Mouse (Mus musculus) limb, embryonic 13.5 days (tissue): ENCODE data around the gene Prss53. TPM values are rescaled to one million over a fixed set of nuclear protein-coding genes. Genes with fewer than 3 reads are reported as not detected.
"Not testable (repeated sequence)": the region's sequence is repeated elsewhere in the genome, so short reads cannot be mapped to it uniquely, and the experiment has no call there.

Experiments
- ATAC-seq: fragments of 200-750 bp; cut with Nextera tagmentation; 2 replicates; pipeline ENCODE4 v1.8.0; 2017; ENCODE audit warnings: low read depth, moderate number of reproducible peaks, moderate TSS enrichment; ENCODE audit not compliant: low FRiP score
- H3K27ac ChIP-seq: fragments of 300-500 bp; sonication (generic); 2 replicates; pipeline ENCODE4 v1.5.1; 2015; ENCODE audit warnings: inconsistent platforms, mild to moderate bottlenecking, moderate library complexity
- H3K27me3 ChIP-seq: fragments of 300-500 bp; sonication (generic); 2 replicates; pipeline ENCODE4 v1.6.1; 2015; ENCODE audit warnings: mild to moderate bottlenecking, inconsistent platforms
- H3K36me3 ChIP-seq: fragments of 300-500 bp; sonication (generic); 2 replicates; pipeline ENCODE4 v1.6.1; 2015; ENCODE audit warnings: inconsistent platforms, mild to moderate bottlenecking, moderate library complexity
- H3K4me1 ChIP-seq: fragments of 300-500 bp; sonication (generic); 2 replicates; pipeline ENCODE4 v1.6.1; 2015; ENCODE audit warnings: inconsistent platforms
- H3K4me2 ChIP-seq: fragments of 300-500 bp; sonication (generic); replicated peaks from 2 replicates; pipeline ENCODE4 v1.6.1; 2015; ENCODE audit warnings: inconsistent platforms, mild to moderate bottlenecking, moderate library complexity
- H3K4me3 ChIP-seq: fragments of 300-500 bp; sonication (generic); 2 replicates; pipeline ENCODE4 v1.5.1; 2015; ENCODE audit warnings: moderate library complexity, mild to moderate bottlenecking, inconsistent platforms
- H3K9ac ChIP-seq: fragments of 300-500 bp; sonication (generic); 2 replicates; pipeline ENCODE4 v1.6.1; 2015; ENCODE audit warnings: mild to moderate bottlenecking, inconsistent platforms
- H3K9me3 ChIP-seq: fragments of 300-500 bp; sonication (generic); 2 replicates; pipeline ENCODE4 v1.6.1; 2016; ENCODE audit warnings: inconsistent platforms
- WGBS: fragments of 180-500 bp; shearing (Covaris S2); methylation state at CpG from one replicate; pipeline ENCODE4 v1.1.7; 2015; 5-methylcytosine and 5-hydroxymethylcytosine counted together
- polyA plus RNA-seq: library from polyadenylated mRNA; unstranded; fragments of >200 nt; fragmentation: Nextera tagmentation; extraction: Ambion mirVana; gene quantifications from 2 replicates; pipeline ENCODE4 v1.2.1, GENCODE M21; 2015

The Prss53 gene
- polyA plus RNA-seq, 1 experiment from 2014 or later = 1.9 TPM

DNA sequence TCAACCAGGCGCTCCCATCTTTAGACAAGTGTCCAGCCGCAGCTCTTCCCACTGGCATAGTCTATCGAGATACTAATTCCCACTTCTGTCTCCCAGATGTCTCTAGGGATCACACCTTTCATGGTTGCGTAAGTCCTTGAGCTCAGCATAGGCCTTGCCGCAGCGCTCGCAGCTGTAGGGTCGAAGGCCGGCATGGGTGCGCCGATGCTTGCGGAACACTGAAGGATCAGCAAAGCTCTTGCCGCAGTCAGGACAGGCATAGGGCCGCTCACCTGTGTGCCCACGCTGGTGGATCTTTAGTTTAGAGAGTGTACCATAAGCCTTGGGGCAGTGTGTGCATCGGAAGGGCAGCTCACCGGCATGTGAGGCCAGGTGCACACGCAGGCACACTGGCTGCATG is 23.1 kb downstream of the Prss53 start:
- Histone ChIP-seq H3K27ac (no peak overlapping the region), H3K36me3 (peaks cover 64% of the 10 kb centered on the region), H3K9ac (no peak overlapping the region), H3K4me1 (no peaks in the 10 kb centered on the region), H3K27me3 (no peaks in the 10 kb centered on the region), H3K4me3 (no peak overlapping the region), H3K9me3 (no peaks in the 10 kb centered on the region), H3K4me2 (no peak overlapping the region)
- 96% methylated on average over 18 of the region's 18 CpGs for WGBS
- no peak for ATAC-seq

DNA sequence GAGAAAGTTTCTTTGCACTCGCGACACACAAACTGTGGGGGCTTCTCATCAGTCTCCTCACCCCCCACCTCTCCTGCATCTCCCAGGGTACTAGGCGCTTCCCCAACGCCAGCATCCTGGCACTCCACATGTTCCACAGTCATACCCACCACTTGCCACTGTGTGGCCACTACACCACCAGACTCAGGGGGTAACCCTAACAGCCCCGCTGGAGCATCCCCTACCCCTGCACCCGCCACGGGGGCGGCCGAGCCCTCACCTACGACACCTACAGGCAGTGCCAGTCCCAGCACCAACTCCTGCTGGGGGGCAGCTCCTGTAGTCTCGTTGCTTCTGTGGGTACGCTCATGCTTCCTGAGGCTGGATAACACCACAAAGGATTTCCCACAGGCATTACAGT is 24.3 kb downstream of the Prss53 start:
- no peak for ATAC-seq
- Histone ChIP-seq H3K4me3 (no peak overlapping the region), H3K36me3 (peaks cover 62% of the 10 kb centered on the region), H3K27me3 (no peaks in the 10 kb centered on the region), H3K9me3 (no peaks in the 10 kb centered on the region), H3K4me2 (no peak overlapping the region), H3K9ac (no peak overlapping the region), H3K4me1 (no peaks in the 10 kb centered on the region), H3K27ac (no peak overlapping the region)
- 95% methylated on average over 12 of the region's 12 CpGs for WGBS

DNA sequence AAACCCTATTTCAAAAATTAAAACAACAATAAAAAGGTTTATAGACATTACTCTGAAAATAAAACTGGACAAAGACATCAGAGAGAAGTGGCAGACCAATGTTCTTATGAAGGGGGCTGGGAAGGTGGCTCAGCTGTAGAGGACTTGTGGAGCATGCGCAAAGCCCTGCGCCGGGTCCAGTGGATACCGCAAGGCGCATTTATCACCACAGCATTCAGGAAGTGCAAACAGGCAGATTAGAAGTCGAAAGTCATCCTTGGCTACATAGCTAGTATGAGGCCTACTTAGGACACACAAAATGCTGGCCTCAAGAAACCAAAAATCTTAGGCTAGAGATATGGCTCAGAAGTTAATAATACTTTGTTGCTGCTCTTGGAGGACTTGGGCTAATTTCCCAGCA is 32.5 kb downstream of the Prss53 start:
- H3K4me3 ChIP-seq = no peak overlapping the region
- H3K27ac ChIP-seq = no peak overlapping the region
- H3K27me3 ChIP-seq = no peaks in the 10 kb centered on the region
- H3K9me3 ChIP-seq = no peaks in the 10 kb centered on the region
- H3K36me3 ChIP-seq = 0 out of 2 replicates have a peak, but pooled peaks cover 7% of the 10 kb centered on the region
- no peak overlapping the region for H3K9ac ChIP-seq
- WGBS = 90% methylated on average over 6 of the region's 6 CpGs
- no peaks in the 10 kb centered on the region for H3K4me1 ChIP-seq
- ATAC-seq = no peak
- no peak overlapping the region for H3K4me2 ChIP-seq

DNA sequence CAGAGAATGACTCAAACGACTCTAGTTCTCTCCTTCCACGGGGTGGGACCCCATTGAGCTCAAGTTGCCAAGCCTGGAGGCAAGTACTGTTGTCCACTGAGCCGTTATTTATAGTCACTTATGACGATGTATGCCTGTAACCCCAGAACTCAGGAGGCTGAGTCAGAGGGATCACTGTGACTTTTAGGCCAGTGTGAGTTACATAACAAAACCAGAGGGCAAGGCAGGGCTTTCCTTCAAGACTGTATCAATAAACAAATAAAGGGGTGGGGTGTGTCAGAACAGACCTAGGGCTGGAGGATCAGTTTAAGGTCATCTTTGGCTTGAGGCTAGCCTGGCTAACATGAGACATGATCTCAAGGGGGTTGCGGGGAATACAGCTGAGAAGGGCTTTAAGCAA is 39.9 kb downstream of the Prss53 start:
- Histone ChIP-seq H3K27me3 (no peaks in the 10 kb centered on the region), H3K9ac (no peak overlapping the region), H3K27ac (no peak overlapping the region), H3K9me3 (no peaks in the 10 kb centered on the region), H3K4me2 (no peak overlapping the region), H3K4me3 (no peak overlapping the region), H3K36me3 (peaks cover 25% of the 10 kb centered on the region), H3K4me1 (no peaks in the 10 kb centered on the region)
- no peak for ATAC-seq
- WGBS = 62% methylated on average over 5 of the region's 5 CpGs

DNA sequence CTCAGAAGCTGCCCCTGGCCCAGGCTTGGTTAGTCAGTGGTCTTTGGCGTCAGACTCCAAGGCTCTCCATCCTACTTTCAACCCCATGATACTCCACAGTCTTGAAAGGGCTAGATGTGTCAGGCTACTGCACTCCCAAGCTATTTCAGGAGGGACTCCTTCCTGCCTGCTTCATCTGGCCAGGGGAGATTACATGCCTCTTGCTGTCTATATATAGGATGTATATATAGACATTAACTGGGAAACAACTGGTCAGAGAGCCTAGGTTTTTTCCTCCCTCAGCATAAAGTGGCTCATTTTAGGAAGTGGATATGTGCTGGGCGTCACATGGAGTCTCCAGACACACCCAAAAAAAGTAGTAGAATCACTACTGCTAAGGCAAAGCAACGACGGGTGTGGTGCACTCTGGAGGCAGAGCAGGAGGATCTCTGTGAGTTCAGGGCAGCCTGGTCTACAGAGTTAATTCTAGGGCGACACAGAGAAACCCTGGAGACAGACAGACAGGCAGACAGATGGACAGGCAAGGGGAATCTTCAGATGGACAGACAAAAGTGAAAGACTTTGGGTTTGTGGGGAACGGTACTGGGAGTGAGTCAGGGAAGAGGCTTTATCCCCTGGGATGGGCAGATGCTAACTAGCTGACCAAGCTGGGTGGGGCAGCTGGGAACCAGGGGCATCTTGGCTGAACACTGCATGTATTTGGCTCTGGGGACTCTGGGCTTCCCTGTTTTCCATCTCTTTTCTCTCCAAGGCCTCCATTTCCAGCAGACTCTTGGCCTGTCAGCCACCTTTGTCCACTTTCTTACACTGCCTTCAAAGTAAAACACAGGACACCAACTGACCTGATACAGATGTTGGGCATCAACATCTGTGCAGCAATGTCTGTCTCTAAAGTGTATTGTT is 40.5 kb downstream of the Prss53 start:
- no peak overlapping the region for H3K4me3 ChIP-seq
- no peak; the same call in 1 of the 2 replicates for ATAC-seq
- no peak overlapping the region for H3K4me2 ChIP-seq
- no peaks in the 10 kb centered on the region for H3K4me1 ChIP-seq
- no peak overlapping the region for H3K27ac ChIP-seq
- H3K27me3 ChIP-seq = no peaks in the 10 kb centered on the region
- no peaks in the 10 kb centered on the region for H3K9me3 ChIP-seq
- 74% methylated on average over 6 of the region's 6 CpGs for WGBS
- H3K36me3 ChIP-seq = peaks cover 31% of the 10 kb centered on the region
- no peak overlapping the region for H3K9ac ChIP-seq

DNA sequence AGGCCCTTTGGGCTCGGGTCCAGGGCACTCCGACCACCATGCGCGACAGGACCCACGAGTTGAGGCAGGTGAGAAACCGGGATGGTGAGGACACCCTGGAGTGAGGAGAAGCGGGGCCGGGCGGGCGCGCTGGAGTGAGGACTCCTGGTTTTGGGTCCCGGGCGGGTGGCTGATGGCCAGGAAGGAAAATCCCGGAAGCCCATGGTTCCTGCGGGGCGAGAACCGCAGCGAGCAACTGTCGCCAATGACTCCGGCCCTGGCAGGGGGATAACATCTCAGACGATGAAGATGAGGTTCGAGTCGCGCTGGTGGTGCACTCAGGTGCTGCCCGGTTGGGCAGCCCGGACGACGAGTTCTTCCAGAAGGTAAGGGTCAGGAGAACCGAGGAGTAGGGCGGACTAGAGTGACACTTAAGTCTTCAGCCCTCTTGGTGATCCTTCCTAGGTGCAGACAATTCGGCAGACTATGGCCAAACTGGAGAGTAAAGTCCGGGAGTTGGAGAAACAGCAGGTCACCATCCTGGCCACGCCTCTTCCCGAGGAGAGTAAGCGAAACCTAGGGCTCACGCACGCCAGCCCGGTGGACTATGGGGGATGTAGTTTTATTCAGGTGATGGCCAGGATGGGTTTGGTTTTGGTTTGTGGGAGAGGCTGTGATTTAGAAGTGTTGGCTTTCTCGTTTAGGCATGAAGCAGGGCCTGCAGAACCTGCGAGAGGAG is 48.6 kb downstream of the Prss53 start:
- Histone ChIP-seq H3K27me3 (no peaks in the 10 kb centered on the region), H3K9ac (peak overlapping the region; percentile 79), H3K4me3 (peak overlapping the region; percentile 84), H3K9me3 (no peaks in the 10 kb centered on the region), H3K36me3 (peaks cover 34% of the 10 kb centered on the region), H3K4me2 (peak overlapping the region; percentile 79), H3K4me1 (peaks cover 14% of the 10 kb centered on the region), H3K27ac (peak overlapping the region; percentile 89)
- peak; percentile 57 for ATAC-seq
- under 1% methylated on average over 40 of the region's 40 CpGs for WGBS

- Histone ChIP-seq H3K27ac (peak overlapping the region; percentile 89), H3K27me3 (no peaks in the 10 kb centered on the region), H3K4me1 (peaks cover 14% of the 10 kb centered on the region), H3K4me3 (peak overlapping the region; percentile 84), H3K4me2 (peak overlapping the region; percentile 79), H3K9me3 (no peaks in the 10 kb centered on the region), H3K36me3 (peaks cover 29% of the 10 kb centered on the region), H3K9ac (peak overlapping the region; percentile 79)
- ATAC-seq = peak; percentile 91
- under 1% methylated on average over 46 of the region's 46 CpGs for WGBS
Observed at GRCm38 (mm10) chr7:127841340-127842000, 49.3 kb downstream of the Prss53 start.

DNA sequence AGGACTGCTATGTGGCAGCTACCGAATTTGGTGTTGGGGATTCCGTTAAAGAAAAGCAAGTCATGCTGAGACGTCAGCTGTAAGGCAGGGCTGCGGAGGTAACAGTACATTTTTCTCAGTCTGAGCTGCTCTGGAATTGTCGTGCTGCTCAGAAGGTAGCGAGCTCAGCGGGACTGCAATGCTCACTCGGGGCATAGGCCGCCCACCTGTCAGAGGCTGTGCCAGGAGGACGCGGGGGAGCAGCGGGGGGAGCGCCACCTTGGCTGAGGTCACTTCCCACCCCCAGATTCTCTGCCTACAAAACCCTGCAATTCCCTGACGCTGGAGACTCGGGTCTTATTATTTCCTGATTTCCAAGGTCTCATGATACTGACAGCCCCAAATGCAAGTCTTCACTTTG is 49.9 kb downstream of the Prss53 start:
- WGBS = 3% methylated on average over 15 of the region's 15 CpGs
- Histone ChIP-seq H3K27ac (peak overlapping the region; percentile 89), H3K4me1 (peaks cover 14% of the 10 kb centered on the region), H3K27me3 (no peaks in the 10 kb centered on the region), H3K9me3 (no peaks in the 10 kb centered on the region), H3K36me3 (peaks cover 23% of the 10 kb centered on the region), H3K4me3 (peak overlapping the region; percentile 84), H3K4me2 (peak overlapping the region; percentile 79), H3K9ac (peak overlapping the region; percentile 79)
- peak; percentile 3; the same call in 1 of the 2 replicates for ATAC-seq

DNA sequence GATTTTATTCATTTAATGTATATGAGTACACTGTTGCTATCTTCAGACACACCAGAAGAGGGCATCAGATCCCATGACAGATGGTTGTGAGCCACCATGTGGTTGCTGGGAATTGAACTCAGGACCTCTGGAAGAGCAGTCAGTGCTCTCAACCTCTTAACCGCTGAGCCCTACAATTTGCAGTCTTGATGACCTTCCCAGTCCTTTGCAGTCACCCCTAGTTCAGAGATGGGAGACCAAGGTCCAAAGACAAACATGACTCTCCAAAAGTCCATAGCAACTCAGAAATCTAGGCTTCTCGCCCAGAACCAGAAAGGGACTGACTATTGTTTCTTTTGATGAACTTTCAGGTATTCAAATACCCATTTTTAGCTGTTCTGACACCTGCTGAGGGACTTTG is 50.7 kb downstream of the Prss53 start:
- not testable (repeated sequence) for H3K9ac ChIP-seq, H3K4me3 ChIP-seq, H3K27me3 ChIP-seq, ATAC-seq, H3K9me3 ChIP-seq, H3K27ac ChIP-seq
- Histone ChIP-seq H3K36me3 (peaks cover 17% of the 10 kb centered on the region), H3K4me1 (peaks cover 14% of the 10 kb centered on the region), H3K4me2 (peak overlapping the region; percentile 79)
- 80% methylated on average over 2 of the region's 2 CpGs for WGBS

- not testable (repeated sequence) for H3K27me3 ChIP-seq, H3K36me3 ChIP-seq, H3K9me3 ChIP-seq, ATAC-seq, H3K27ac ChIP-seq, H3K4me2 ChIP-seq, H3K9ac ChIP-seq, H3K4me3 ChIP-seq
- H3K4me1 ChIP-seq = peaks cover 12% of the 10 kb centered on the region
- WGBS = 68% methylated on average over 4 of the region's 4 CpGs
Observed at GRCm38 (mm10) chr7:127837878-127838277, 52.9 kb downstream of the Prss53 start.

DNA sequence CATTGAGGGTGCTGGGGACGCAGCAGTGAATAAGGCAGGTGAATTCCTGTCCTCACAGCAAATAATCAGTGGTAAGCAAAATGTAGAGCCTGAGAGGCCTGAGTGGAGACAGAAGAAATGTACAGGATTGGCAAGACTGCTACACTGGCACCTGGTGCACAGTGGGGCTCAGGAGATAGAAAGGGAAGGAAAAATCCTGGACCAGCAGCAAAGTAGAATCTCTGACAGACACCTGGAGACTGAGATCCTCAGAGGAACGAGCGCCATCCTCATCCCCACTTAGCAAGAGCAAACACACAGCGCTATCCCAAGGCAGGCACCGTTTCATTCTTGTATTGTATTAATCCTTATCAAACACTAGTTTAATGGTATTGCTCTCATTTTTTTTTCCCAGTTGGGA is 53.3 kb downstream of the Prss53 start:
- no peak overlapping the region for H3K9ac ChIP-seq
- no peak for ATAC-seq

More for the DNA sequence above, 53.3 kb downstream of the Prss53 start:
- Histone ChIP-seq H3K27ac (no peak overlapping the region), H3K27me3 (no peaks in the 10 kb centered on the region), H3K4me2 (no peak overlapping the region), H3K4me1 (peaks cover 8% of the 10 kb centered on the region), H3K9me3 (no peaks in the 10 kb centered on the region), H3K36me3 (no peaks in the 10 kb centered on the region), H3K4me3 (no peak overlapping the region)
- WGBS = 96% methylated on average over 5 of the region's 5 CpGs
